Mouse (Mus musculus): ENCODE data around the gene Lrrc74b.
"Not testable (repeated sequence)": the region's sequence is repeated elsewhere in the genome, so short reads cannot be mapped to it uniquely, and the experiment has no call there.

Gene Lrrc74b

DNA sequence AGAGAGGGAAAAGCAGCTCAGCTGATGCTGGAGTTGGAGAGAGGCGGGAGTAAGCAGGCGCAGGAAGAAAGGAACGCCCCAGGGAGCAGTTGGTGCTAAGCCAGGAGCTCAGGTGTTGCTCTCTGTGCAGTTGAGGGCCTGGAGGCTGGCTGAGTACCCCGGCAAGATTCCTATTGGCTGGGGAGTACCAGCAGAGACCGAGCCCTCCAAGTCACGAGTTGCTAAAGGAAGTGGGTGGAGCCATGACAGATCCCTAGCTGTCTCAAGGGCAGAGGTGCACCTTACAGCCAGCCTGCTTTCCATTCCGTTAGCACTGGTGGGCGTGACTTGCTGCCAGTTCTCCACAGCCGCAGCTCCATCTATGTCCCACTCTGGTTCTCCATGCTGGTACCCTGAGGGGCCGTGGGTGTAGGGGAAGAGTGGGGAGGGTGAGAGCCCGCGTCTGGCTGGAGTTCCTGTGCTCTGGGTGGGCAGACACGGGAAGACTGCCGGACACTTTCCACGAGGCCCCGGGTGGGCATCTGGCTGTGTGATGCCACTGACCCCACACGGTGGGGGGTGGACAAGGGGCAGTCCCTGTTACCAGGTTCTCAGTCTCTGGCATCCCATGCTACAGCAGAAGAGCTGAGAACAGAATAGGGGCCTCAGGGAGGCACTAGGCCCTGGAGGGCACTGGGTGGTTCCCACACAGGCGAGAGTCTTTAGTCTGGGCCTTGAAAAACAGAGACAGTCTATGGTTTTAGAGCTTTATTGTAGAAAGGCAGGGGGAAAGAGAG, 6.9 kb downstream of the Lrrc74b start:
- DNase-seq (ENCODE audit: inconsistent ontology term): no peak

- DNase-seq (ENCODE audit: inconsistent ontology term): no peak
Measured at GRCm38 (mm10) chr16:17552837-17553236, 8.2 kb downstream of the Lrrc74b start.

GRCm38 (mm10) chr16:17542632-17543031, 18.4 kb downstream of the Lrrc74b start:
- no peak for DNase-seq (ENCODE audit: inconsistent ontology term)

- no peak for DNase-seq (ENCODE audit: inconsistent ontology term)
Measured at GRCm38 (mm10) chr16:17536584-17536983, 24.5 kb downstream of the Lrrc74b start.

DNA sequence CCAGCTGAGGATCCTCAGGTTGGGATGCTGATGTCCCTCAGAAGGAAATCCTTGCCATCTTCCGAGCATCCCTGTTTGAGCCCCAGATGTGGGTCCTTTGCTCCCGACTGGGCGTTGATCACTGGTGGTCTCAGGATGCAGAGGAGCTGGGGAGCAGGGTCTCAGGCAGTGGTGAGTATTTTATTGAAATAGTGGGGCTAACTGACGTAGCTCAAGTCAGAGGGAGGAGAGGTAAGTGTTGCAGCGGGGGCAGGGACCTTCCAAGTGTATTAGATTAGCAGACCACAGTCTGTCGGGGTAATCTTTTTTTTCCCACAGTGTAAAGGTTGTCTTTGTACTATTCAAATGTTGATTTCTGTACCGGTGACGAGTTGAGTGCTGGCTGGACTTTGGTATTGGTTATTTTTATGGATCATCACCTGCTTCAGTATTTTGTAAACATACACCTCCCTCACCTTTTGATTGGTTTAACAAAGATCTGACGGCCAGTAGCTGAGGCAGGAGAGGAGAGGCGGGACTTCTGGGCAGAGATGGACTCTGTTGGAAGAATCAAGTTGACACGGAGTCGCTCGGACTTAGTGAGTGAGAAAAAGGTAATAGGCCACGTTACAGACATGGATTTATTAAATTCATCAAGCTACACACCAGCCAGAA, 28.2 kb downstream of the Lrrc74b start:
- DNase-seq (ENCODE audit: inconsistent ontology term): no peak

- DNase-seq (ENCODE audit: inconsistent ontology term): no peak
Measured at GRCm38 (mm10) chr16:17532271-17532670, 28.8 kb downstream of the Lrrc74b start.

GRCm38 (mm10) chr16:17530640-17531288, 30.3 kb downstream of the Lrrc74b start, which contains the start of gene Thap7:
Gene Thap7 (minus strand): TSS chr16:17531136.
- DNase-seq (ENCODE audit: inconsistent ontology term): peak; percentile 98

GRCm38 (mm10) chr16:17529981-17530586, 31.0 kb downstream of the Lrrc74b start:
- no peak for DNase-seq (ENCODE audit: inconsistent ontology term)

DNA sequence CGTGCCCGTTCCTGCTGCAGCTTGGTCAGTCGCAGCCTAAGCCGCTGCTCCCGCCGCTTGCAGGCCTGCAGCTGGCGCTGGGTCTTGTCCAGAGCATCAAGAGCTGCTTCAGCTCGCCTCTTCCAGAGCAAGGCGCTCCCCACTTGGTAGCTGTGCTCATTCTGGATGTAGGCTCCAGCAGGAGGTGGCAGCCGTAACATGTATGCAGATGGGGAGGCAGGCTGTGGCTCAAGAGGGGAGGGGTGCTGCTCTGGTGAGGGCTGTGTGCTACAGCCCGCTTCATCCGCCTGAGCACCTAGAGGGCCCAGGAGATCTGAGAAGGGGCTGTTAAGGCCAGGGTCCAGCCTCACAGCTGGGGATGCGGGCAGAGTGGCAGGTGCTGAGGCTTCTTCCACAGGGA, 32.8 kb downstream of the Lrrc74b start:
- DNase-seq (ENCODE audit: inconsistent ontology term): no peak

DNA sequence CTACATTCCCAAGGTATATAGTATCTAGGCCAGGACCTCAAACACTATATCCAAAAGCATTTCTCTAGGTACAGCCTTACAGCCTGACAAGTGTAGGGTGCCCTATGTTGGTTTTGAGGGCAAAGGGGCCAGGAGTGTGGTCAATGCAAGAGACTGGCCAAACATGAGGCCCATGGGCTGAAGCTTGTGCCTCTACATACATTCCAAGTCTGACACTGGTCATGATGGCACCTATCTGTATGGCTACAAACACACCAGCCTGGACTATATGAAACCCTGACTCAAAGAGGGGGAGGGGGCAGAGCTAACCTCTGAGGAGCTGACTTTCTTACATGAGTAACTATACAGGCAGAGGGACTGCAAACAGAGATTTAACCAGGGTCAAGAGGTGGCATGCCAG, 33.4 kb downstream of the Lrrc74b start:
- no peak for DNase-seq (ENCODE audit: inconsistent ontology term)

- no peak for DNase-seq (ENCODE audit: inconsistent ontology term)
Measured at GRCm38 (mm10) chr16:17526223-17526622, 34.8 kb downstream of the Lrrc74b start.

- no peak for DNase-seq (ENCODE audit: inconsistent ontology term)
Measured at GRCm38 (mm10) chr16:17525524-17525923, 35.5 kb downstream of the Lrrc74b start.

DNA sequence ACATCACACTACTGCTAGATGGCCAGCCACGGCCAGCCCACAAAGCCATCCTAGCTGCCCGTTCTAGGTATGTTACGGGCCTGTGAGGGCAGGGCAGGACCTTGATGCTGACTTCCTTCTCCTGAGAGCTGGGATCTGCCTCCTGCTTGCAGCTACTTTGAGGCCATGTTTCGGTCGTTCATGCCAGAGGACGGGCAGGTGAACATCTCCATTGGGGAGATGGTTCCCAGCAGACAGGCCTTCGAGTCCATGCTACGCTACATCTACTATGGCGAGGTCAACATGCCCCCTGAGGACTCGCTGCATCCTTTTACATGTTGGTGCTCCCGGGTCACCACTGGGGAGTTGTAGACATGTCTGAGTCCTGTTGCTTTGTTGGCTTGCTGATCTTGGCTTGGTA, 36.9 kb downstream of the Lrrc74b start:
- DNase-seq (ENCODE audit: inconsistent ontology term): no peak

DNA sequence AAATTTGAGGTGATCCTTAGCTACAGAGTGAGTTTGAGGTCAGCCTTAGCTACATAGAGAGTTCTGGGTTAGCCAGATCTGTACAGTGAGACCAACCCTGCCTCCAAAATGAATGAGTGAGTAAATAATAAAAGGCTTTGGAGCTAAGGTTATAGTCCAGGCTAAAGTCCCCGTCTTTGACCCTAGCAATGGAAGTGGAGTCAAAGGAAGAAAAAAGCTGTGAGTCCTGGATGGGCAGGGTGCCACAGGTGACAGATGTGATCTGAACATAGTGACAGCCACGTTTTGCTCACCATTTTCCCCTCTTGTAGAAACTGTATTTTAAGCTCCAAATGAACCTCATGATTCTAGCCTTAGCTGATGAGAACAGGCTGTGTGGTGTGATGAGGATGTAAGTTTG, 42.1 kb downstream of the Lrrc74b start:
- DNase-seq (ENCODE audit: inconsistent ontology term): no peak

DNA sequence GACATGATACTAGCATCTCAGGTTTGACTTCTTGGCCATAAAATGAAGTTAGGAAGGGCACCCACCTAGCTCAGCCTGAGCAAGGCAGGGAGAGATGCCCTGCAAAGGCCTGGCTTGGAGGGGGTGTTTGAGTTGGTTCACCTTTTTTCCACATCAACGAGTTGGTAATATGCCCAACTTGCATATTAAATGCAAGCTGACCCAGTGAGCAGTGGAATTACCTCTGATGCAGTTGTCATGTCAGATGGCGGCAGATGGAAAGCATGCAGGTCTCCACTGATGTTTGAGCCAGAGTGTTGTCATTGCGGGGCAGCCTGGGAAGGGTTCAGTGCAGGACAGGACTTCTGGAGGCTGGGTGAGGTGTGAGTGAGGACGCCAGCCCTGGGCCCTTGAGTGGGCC, 49.6 kb downstream of the Lrrc74b start:
- no peak for DNase-seq (ENCODE audit: inconsistent ontology term)

GRCm38 (mm10) chr16:17510686-17511085, 50.4 kb downstream of the Lrrc74b start:
- DNase-seq (ENCODE audit: inconsistent ontology term): no peak

DNA sequence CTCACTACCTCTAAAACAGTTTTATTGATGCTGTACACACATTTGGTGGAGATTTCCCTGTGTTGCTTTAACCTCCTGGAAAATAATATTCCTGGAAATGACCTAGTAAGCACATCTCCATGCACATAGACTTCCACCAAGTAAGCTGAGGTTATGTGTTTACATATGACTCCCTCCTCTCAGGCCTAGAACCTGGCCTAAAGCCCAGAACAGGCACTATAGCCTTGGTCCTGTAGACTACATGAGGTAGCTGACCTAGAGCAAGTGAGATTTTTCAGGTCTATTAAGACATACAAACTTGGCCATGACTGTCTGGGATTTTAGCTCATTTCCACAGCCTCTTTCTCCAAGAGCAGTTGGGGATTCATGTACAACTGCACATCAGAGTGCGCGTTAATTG, 50.9 kb downstream of the Lrrc74b start:
- DNase-seq (ENCODE audit: inconsistent ontology term): no peak

GRCm38 (mm10) chr16:17509240-17509597, 51.8 kb downstream of the Lrrc74b start:
- DNase-seq (ENCODE audit: inconsistent ontology term): no peak

DNA sequence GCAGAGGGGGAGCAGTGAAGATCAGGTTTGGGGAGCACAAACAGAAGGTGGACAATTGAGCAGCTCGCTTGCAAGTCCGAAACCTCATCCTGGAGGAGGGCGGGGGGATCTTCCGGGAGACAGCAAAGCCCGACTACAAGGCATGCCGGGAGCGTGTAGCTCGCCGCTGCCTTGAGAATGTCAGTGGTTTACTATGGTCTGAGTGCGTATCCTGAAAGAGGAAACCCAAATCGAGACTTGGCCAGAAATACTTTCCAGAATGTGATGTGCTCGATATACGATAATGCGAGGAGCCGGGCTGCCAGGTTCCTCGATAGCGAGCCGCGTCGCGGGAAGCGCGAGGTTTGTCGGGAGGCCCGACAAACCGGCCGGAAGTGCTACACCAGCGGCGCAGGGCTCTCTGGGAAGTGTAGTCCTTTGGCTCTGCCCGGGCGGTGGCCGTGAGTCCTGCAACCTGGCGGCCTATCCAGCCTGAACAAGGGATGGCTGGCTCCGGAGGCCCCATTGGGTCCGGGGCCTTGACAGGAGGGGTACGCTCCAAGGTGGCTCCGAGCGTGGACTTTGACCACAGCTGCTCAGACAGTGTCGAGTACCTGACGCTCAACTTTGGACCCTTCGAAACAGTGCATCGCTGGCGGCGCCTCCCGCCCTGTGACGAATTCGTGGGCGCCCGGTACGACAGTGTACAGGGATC, 52.4 kb downstream of the Lrrc74b start, which contains the start of gene Lztr1:
Gene Lztr1 (plus strand): TSS at position 143 of the 694 bp plus-strand sequence.
- peak; percentile 90 for DNase-seq (ENCODE audit: inconsistent ontology term)

DNA sequence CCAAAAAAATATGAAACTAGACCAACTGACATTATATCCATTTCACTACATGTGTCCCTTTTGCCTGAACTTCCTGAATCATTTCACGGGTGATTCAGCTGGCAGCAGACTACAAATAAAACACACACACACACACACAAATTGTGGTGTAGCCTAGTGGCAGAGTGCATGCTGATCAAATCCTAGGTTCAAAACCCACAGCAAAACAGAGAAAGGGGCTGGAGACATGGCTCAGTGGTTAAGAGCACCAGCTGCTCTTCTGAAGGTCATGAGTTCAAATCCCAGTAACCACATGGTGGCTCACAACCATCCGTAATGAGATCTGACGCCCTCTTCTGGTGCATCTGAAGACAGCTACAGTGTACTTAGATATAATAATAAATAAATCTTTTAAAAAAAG, 53.0 kb downstream of the Lrrc74b start:
- DNase-seq (ENCODE audit: inconsistent ontology term): not testable (repeated sequence)

DNA sequence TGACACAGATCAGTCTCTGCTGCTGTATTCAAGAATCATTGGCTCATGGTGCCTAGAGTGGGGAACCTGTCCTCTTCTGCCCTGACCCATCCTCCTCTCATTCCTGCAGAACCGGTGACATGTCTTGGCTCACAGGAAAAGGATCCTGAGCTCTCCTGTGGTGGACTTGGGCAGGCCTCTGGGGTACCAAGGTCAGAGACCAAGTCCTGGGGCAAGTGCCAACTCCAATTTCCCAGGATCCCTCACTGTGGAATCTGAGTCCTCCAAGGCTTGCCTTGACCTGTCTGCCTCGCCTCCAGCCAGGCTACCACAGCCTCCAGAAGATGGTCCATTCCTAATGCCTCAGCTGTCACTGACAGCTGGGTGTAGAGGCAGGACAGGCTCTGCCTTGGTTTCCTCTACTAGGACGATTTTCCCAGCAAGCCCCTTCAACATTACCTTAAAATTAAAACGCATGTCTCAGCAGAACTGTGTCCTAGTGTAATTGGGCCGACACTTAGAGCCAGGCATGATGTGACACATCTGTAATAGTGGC, 54.0 kb downstream of the Lrrc74b start:
- no peak for DNase-seq (ENCODE audit: inconsistent ontology term)
